Mouse (Mus musculus) heart, adult 2 months (tissue): Measurements from ENCODE around the gene Spa17. TPM values are rescaled to one million over a fixed set of nuclear protein-coding genes. Genes with fewer than 3 reads are reported as not detected.
A peak's percentile ranks its signal among the peaks of the same experiment; 100 is the strongest.

Source experiments
- DNase-seq, 2 experiments: peaks; one replicate each; pipeline ENCODE4 v3.0.0; 2021
- H3K27ac ChIP-seq: fragments of 200-600 bp; 2 replicates; pipeline ENCODE4 v1.8.1; 2022
- H3K27me3 ChIP-seq: fragments of 200-500 bp; 2 replicates; pipeline ENCODE4 v1.6.1; 2012; ENCODE audit warnings: mild to moderate bottlenecking, low read length, inconsistent platforms, mixed read lengths; ENCODE audit not compliant: control insufficient read depth, insufficient read depth
- H3K36me3 ChIP-seq: fragments of 200-500 bp; 2 replicates; pipeline ENCODE4 v1.6.1; 2012; ENCODE audit warnings: low read length, inconsistent platforms; ENCODE audit not compliant: control insufficient read depth, insufficient read depth
- H3K4me1 ChIP-seq: fragments of 200-500 bp; 2 replicates; pipeline ENCODE4 v1.6.1; 2011; ENCODE audit warnings: low read length; ENCODE audit not compliant: control insufficient read depth, insufficient read depth
- H3K4me3 ChIP-seq: fragments of 200-600 bp; 2 replicates; pipeline ENCODE4 v1.8.1; 2022
- H3K79me2 ChIP-seq: fragments of 200-500 bp; replicated peaks from 2 replicates; pipeline ENCODE4 v1.6.1; 2012; ENCODE audit warnings: mild to moderate bottlenecking, inconsistent platforms, low read length, moderate library complexity, mixed read lengths; ENCODE audit not compliant: control insufficient read depth, insufficient read depth
- H3K9ac ChIP-seq: fragments of 200-500 bp; 2 replicates; pipeline ENCODE4 v1.6.1; 2012; ENCODE audit warnings: low read depth, mild to moderate bottlenecking, control low read depth, inconsistent platforms, low read length, mixed read lengths
- CTCF ChIP-seq: fragments of 200-600 bp; IDR thresholded peaks from 2 replicates; pipeline ENCODE4 v1.8.1; 2022; ENCODE audit warnings: antibody characterized with exemption, mild to moderate bottlenecking, moderate library complexity
- EP300 ChIP-seq: fragments of 200-500 bp; IDR thresholded peaks from 2 replicates; pipeline ENCODE4 v1.6.1; 2011; ENCODE audit warnings: low read depth, low read length, control low read depth; ENCODE audit not compliant: insufficient read depth
- POLR2A ChIP-seq: fragments of 200-500 bp; IDR thresholded peaks from 2 replicates; pipeline ENCODE4 v1.6.1; 2011; ENCODE audit warnings: mild to moderate bottlenecking, low read depth, low read length, control low read depth; ENCODE audit not compliant: insufficient read depth
- WGBS: fragments of 180-500 bp; shearing (Covaris S2); methylation state at CpG from one replicate; pipeline ENCODE4 v1.1.7; 2018; 5-methylcytosine and 5-hydroxymethylcytosine counted together
- intact Hi-C: fragments of 180-260 bp; cut with DNase I; formaldehyde crosslinking; loops from one replicate; pipeline ENCODE4 v1.15.1; 2025
- polyA plus RNA-seq: library from polyadenylated mRNA; depleted of rRNA; stranded (reverse); fragments of >200 nt; gene quantifications from 2 replicates; pipeline ENCODE4 v1.2.3, GENCODE M21; 2012
- total RNA-seq, 2 experiments: library from RNA; stranded (reverse); gene quantifications; 2 replicates each; pipeline ENCODE4 v1.2.3; 2021

Gene Spa17
- total and polyA plus RNA-seq, 3 experiments, result 1.6 to 3.8 (median 1.9) TPM

DNA sequence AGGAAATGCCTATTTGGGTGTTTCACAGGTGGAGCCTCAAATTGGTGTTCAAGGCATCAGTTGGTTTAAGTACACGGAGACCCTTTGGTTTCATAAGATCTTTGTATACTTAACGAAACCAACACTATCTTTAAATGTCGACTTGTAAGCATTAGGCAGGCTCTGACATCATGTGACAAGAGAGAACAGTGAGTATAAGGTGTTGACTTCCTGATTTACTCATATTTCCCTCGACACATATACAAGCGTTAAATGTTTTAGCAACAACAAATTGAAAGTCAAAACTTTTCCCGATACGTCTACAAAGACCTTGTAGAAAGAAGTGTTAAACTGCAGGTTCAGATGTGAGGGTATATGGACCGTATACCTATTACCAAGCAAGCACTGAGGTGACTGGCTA lies 42.4 kb upstream of the Spa17 start:
- H3K4me1 ChIP-seq, result no peaks in the 10 kb centered on the region
- H3K36me3 ChIP-seq, result peaks cover 9% of the 10 kb centered on the region
- no peak overlapping the region for H3K9ac ChIP-seq
- peak overlapping the region; percentile 83 for H3K27ac ChIP-seq
- H3K27me3 ChIP-seq, result no peaks in the 10 kb centered on the region
- TF ChIP-seq EP300 (no peak), CTCF (no peak), POLR2A (no peak)
- H3K4me3 ChIP-seq, result peak overlapping the region; percentile 69
- H3K79me2 ChIP-seq, result no peaks in the 10 kb centered on the region
- intact Hi-C loops, result no loop called here
- no peak for DNase-seq
- 34% methylated on average over 8 of the region's 8 CpGs for WGBS

DNA sequence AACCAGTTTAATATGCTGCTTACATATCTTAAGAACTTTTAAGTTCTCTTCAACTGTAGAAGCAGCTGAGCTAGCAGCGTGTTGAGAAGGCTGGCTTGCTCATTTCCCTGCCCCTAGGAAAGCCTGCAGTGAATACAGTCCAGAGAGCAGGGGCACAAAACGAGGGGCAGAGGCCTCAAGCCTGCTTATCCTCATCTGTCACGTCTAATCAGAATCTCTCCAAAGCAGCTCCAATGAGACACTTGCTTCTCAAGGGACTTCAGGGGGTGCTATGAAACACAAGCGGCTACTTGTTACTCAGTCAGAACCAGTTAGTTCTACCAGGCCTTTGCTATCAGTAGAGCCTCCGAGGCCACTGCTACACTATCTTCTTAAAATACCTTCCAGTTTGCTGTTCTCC lies 40.3 kb upstream of the Spa17 start:
- Histone ChIP-seq H3K79me2 (no peaks in the 10 kb centered on the region), H3K9ac (no peak overlapping the region), H3K27ac (no peak overlapping the region), H3K4me3 (no peak overlapping the region), H3K27me3 (no peaks in the 10 kb centered on the region), H3K4me1 (no peaks in the 10 kb centered on the region), H3K36me3 (peaks cover 9% of the 10 kb centered on the region)
- WGBS, result 62% methylated on average over 5 of the region's 5 CpGs
- TF ChIP-seq CTCF (no peak), EP300 (no peak), POLR2A (no peak)
- DNase-seq, result no peak
- intact Hi-C loops, result no loop called here

DNA sequence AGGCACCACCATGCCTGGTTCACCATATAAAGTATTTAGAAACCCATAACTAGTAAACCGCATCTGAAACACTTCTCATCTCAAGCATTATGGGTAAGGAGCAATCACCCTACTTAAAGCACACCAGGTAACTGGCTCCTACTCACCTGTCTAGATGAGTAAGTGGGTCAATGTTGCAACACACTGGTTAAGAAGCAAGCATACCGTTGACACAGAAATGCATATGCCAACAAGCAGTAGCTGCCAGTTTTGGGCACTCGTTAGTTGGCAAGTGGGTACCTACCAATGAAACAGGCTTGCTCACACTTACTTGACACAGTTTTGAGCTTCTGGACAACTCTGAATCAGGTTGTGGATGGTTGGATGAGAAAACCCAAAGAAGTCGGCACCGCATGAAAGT lies 37.1 kb upstream of the Spa17 start:
- no peak overlapping the region for H3K27ac ChIP-seq
- no peak for DNase-seq
- no peak overlapping the region for H3K4me3 ChIP-seq
- WGBS, result 98% methylated on average over 5 of the region's 5 CpGs
- H3K36me3 ChIP-seq, result peaks cover 8% of the 10 kb centered on the region
- no peak for TF ChIP-seq CTCF
- TF ChIP-seq EP300, result no peak
- TF ChIP-seq POLR2A, result no peak
- no peaks in the 10 kb centered on the region for H3K4me1 ChIP-seq
- no peaks in the 10 kb centered on the region for H3K79me2 ChIP-seq
- H3K9ac ChIP-seq, result no peak overlapping the region
- no peaks in the 10 kb centered on the region for H3K27me3 ChIP-seq
- intact Hi-C loops, result no loop called here

DNA sequence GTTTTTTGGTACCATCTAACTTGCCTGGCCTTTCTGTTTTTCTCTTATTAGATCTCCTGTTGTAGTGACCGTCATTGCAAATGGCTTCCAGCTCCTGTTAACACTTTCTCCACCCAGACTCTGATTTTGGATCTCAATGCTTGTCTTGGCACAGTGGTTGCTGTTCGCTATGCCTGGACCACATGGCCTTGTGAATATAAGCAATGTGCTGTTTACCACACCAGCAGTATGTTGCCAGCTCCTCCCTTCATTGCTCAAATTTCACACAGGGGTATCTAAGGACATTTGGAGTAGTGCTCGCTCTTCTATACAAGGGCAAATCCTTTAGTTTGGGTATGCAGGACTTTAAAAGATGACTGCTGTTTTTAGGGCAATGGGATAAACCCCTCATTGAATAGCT lies 32.7 kb upstream of the Spa17 start:
- no peaks in the 10 kb centered on the region; the same call in 1 of the 2 replicates for H3K36me3 ChIP-seq
- no peak overlapping the region for H3K4me3 ChIP-seq
- DNase-seq, result no peak
- TF ChIP-seq POLR2A, result no peak
- no peak for TF ChIP-seq EP300
- TF ChIP-seq CTCF, result no peak
- no peaks in the 10 kb centered on the region for H3K79me2 ChIP-seq
- H3K4me1 ChIP-seq, result no peaks in the 10 kb centered on the region
- no peaks in the 10 kb centered on the region for H3K27me3 ChIP-seq
- H3K27ac ChIP-seq, result no peak overlapping the region
- WGBS, result 69% methylated on average over 3 of the region's 3 CpGs
- H3K9ac ChIP-seq, result no peak overlapping the region
- intact Hi-C loops, result no loop called here

DNA sequence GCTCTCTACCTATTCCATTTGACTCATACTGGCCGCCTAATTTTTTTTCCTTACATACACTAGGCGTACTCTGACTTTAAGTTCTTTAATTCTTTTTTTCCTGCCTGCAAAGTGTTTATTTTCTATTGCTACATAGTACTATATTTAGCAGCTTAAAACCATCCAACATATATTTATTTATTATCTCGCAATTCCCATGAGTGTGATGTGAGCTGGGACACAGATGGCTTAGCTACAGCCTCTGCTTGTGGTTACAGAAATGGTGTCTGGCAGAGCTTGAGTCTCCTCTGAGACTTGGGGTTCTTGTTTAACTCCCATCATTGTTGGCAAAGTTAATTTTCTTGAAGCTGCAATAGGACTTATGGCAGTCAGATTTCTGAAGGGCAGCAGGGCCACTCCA lies 25.2 kb upstream of the Spa17 start:
- intact Hi-C loops, result loop anchor here (5.0 kb wide), 1 partner anchor 176 kb away; no protein-coding TSS in a partner anchor
- Histone ChIP-seq H3K9ac (no peak overlapping the region), H3K27me3 (no peaks in the 10 kb centered on the region), H3K4me3 (no peak overlapping the region), H3K4me1 (no peaks in the 10 kb centered on the region), H3K27ac (no peak overlapping the region), H3K79me2 (no peaks in the 10 kb centered on the region), H3K36me3 (no peaks in the 10 kb centered on the region)
- no peak for DNase-seq
- TF ChIP-seq CTCF (no peak), POLR2A (no peak), EP300 (no peak)
- WGBS, result 83% methylated on average over 3 of the region's 3 CpGs

DNA sequence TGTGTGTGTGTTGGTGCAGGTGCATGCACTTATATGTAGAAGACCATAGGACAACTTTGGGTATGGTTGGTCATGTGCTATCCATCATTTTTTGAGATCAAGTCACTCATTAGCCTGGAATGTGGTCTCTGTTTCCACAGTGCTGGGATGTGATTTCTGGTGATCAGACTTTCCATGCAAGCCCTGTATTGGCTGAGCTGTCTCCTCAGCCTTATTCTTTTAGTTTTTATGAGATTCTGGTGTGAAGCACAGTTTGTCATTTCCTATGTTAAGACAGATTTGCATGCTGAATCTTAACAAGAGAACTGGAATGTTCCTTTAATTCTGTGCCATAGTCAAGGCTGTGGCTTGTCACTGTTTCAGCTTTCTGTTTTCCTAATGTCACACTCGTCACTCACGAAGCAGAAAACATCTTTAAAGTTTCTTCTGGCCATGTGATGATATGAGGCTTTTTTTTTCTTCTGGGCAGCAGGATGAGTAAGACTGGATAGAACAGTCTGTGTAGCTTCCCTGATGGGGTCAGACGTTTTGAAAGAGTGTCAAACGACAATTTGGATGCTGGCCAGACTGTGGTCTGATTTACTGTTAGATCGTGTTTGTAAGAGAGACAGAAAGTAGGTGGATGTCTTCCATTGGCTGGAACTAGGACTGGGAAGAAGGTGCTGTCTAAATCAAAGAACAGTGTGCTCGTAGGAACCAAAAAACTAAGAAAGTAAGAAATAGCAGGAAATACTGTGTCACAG lies 23.4 kb upstream of the Spa17 start:
- WGBS, result 36% methylated on average over 6 of the region's 6 CpGs
- Histone ChIP-seq H3K4me1 (no peaks in the 10 kb centered on the region), H3K9ac (no peak overlapping the region), H3K27me3 (no peaks in the 10 kb centered on the region), H3K4me3 (no peak overlapping the region), H3K79me2 (no peaks in the 10 kb centered on the region), H3K27ac (no peak overlapping the region), H3K36me3 (no peaks in the 10 kb centered on the region)
- no peak for DNase-seq
- intact Hi-C loops, result loop anchor here (5.0 kb wide), 1 partner anchor 175 kb away; no protein-coding TSS in a partner anchor
- TF ChIP-seq CTCF (no peak), EP300 (no peak), POLR2A (no peak)
